Mouse (Mus musculus) MEL (cell line): Measurements from ENCODE around the gene Rnf217.

Experiments used
- BHLHE40 ChIP-seq: IDR thresholded peaks from 2 replicates; pipeline ENCODE4 v1.6.1; 2012; ENCODE audit warnings: low read depth, mild to moderate bottlenecking, inconsistent platforms, low read length, improper control_type of control experiment, borderline replicate concordance
- CTCF ChIP-seq, 3 experiments: IDR thresholded peaks in 2 of 3; conservative IDR thresholded peaks in 1 of 3; 2 replicates each; pipeline ENCODE4 v1.5.1; 2011 to 2012; ENCODE audit warnings: low read length in 3 of 3, low read depth in 2 of 3, mild to moderate bottlenecking in 2 of 3, improper control_type of control experiment in 1 of 3, inconsistent platforms in 1 of 3, mixed read lengths in 1 of 3, moderate library complexity in 1 of 3; ENCODE audit not compliant: control insufficient read depth in 1 of 3, insufficient read depth in 1 of 3, poor library complexity in 1 of 3, severe bottlenecking in 1 of 3
- E2F4 ChIP-seq: IDR thresholded peaks from 2 replicates; pipeline ENCODE4 v1.6.1; 2011; ENCODE audit warnings: low read depth, low read length, improper control_type of control experiment, borderline replicate concordance
- JUND ChIP-seq: IDR thresholded peaks from 2 replicates; pipeline ENCODE4 v1.6.1; 2011; ENCODE audit warnings: low read depth, mild to moderate bottlenecking, improper control_type of control experiment, low read length
- MAFK ChIP-seq: IDR thresholded peaks from 2 replicates; pipeline ENCODE4 v1.6.1; 2011; ENCODE audit warnings: low read depth, mild to moderate bottlenecking, low read length, improper control_type of control experiment, borderline replicate concordance
- MYC ChIP-seq: IDR thresholded peaks from 2 replicates; pipeline ENCODE4 v1.6.1; 2011; ENCODE audit warnings: low read depth, mild to moderate bottlenecking, low read length, improper control_type of control experiment, moderate library complexity
- POLR2A ChIP-seq, 2 experiments: IDR thresholded peaks; 2 replicates each; pipeline ENCODE4 v1.6.1; 2011 to 2012; ENCODE audit warnings: low read length in 2 of 2, mild to moderate bottlenecking in 2 of 2, control low read depth in 1 of 2, improper control_type of control experiment in 1 of 2, low read depth in 1 of 2, moderate library complexity in 1 of 2; ENCODE audit not compliant: control insufficient read depth in 1 of 2, insufficient read depth in 1 of 2, poor library complexity in 1 of 2
- SMC3 ChIP-seq: IDR thresholded peaks from 2 replicates; pipeline ENCODE4 v1.6.1; 2011; ENCODE audit warnings: low read depth, low read length, improper control_type of control experiment
- USF1 ChIP-seq: IDR thresholded peaks from 2 replicates; pipeline ENCODE4 v1.6.1; 2014; ENCODE audit warnings: low read depth, mild to moderate bottlenecking, inconsistent platforms, low read length, improper control_type of control experiment, moderate library complexity

DNA sequence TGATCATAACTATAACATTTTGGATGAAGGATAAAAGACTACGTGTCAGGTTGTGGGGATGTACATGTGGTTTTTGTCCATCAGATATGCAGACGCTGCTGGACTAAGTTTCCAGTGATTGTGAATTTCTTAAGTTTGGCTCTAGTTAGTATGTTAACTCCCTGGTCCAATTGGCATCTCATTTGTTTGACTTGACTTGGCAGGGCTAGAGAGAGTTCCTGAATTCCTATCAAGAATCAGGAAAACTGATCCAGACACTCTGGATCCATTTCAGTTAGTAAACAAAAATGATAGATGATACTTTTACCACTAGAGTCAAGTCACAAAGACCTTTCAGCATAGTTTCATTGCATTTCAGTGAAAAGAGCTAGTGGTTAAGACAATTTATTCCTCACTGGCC lies 112.1 kb downstream of the Rnf217 start:
- TF ChIP-seq CTCF (IDR thresholded peaks at IDR 0.05 in 2 of 3, conservative IDR thresholded peaks at IDR 0.05 in 1 of 3; ENCODE audit: control insufficient read depth in 1 of 3, insufficient read depth in 1 of 3, low read depth in 2 of 3, low read length in 3 of 3, poor library complexity in 1 of 3, severe bottlenecking in 1 of 3) (no peak), SMC3 (no peak), JUND (no peak), MYC (no peak), E2F4 (no peak), POLR2A (IDR thresholded peaks at IDR 0.05; ENCODE audit: control insufficient read depth in 1 of 2, insufficient read depth in 1 of 2, low read depth in 1 of 2, low read length in 2 of 2, poor library complexity in 1 of 2) (no peak), USF1 (no peak), MAFK (no peak), BHLHE40 (no peak)
